Mouse (Mus musculus) stomach, embryonic 15.5 days (tissue): ENCODE results near the gene Pex11a. TPM values are rescaled to one million over a fixed set of nuclear protein-coding genes. Genes with fewer than 3 reads are reported as not detected.
A peak's percentile ranks its signal among the peaks of the same experiment; 100 is the strongest.

ENCODE experiments used
- ATAC-seq: fragments of 200-750 bp; cut with Nextera tagmentation; 2 replicates; pipeline ENCODE4 v1.8.0; 2017; ENCODE audit warnings: low read depth, moderate number of reproducible peaks, moderate TSS enrichment; ENCODE audit not compliant: insufficient read depth, low FRiP score
- H3K27ac ChIP-seq: fragments of 300-500 bp; sonication (generic); 2 replicates; pipeline ENCODE4 v1.5.1; 2015; ENCODE audit warnings: mild to moderate bottlenecking, inconsistent platforms
- H3K27me3 ChIP-seq: fragments of 300-500 bp; sonication (generic); replicated peaks from 2 replicates; pipeline ENCODE4 v1.6.1; 2015; ENCODE audit warnings: inconsistent platforms
- H3K36me3 ChIP-seq: fragments of 300-500 bp; sonication (generic); 2 replicates; pipeline ENCODE4 v1.6.1; 2015; ENCODE audit warnings: inconsistent platforms
- H3K4me1 ChIP-seq: fragments of 300-500 bp; sonication (generic); 2 replicates; pipeline ENCODE4 v1.6.1; 2015; ENCODE audit warnings: inconsistent platforms
- H3K4me2 ChIP-seq: fragments of 300-500 bp; sonication (generic); 2 replicates; pipeline ENCODE4 v1.6.1; 2015; ENCODE audit warnings: mild to moderate bottlenecking, inconsistent platforms
- H3K4me3 ChIP-seq: fragments of 300-500 bp; sonication (generic); replicated peaks from 2 replicates; pipeline ENCODE4 v1.5.1; 2015; ENCODE audit warnings: inconsistent platforms
- H3K9ac ChIP-seq: fragments of 300-500 bp; sonication (generic); 2 replicates; pipeline ENCODE4 v1.6.1; 2015; ENCODE audit warnings: inconsistent platforms
- H3K9me3 ChIP-seq: fragments of 300-500 bp; sonication (generic); 2 replicates; pipeline ENCODE4 v1.6.1; 2016; ENCODE audit warnings: inconsistent platforms
- WGBS: fragments of 180-500 bp; shearing (Covaris S2); methylation state at CpG from one replicate; pipeline ENCODE4 v1.1.7; 2015; 5-methylcytosine and 5-hydroxymethylcytosine counted together
- polyA plus RNA-seq: library from polyadenylated mRNA; unstranded; fragments of >200 nt; fragmentation: Nextera tagmentation; extraction: Ambion mirVana; gene quantifications from 2 replicates; pipeline ENCODE4 v1.2.1, GENCODE M21; 2015

The Pex11a gene
- polyA plus RNA-seq, 1 experiment from 2014 or later, result 11.8 TPM

DNA sequence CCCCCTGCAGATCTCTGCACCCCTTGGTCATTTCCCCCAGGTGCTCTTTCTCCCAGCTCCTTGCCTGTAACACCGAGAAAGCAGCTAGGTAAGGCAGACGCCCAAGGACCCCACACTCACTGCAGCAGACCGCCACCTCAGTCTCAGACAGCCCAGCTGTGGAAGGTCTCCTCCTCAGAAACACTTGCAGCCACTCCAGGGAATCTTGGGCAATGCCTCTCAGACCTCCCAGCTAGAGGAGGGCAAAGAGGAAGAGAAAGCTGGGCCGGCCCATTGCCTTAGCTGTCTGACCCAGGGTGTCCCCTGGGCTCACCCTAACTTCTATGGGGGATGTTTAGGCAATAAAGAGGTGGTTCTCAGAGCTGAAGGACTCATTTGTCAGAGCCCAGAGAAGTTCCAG is 10.3 kb downstream of the Pex11a start, which contains the start of gene Plin1:
Gene Plin1, minus strand, starts transcription at position 282 of the 400 bp plus-strand sequence.
- Histone ChIP-seq H3K9ac (no peak within 1 kb of the TSS), H3K4me3 (no peak within 1 kb of the TSS), H3K9me3 (no peaks in the 10 kb centered on the region), H3K27ac (no peak within 1 kb of the TSS), H3K4me1 (no peaks in the 10 kb centered on the region), H3K36me3 (no peaks in the 10 kb centered on the region), H3K4me2 (no peak within 1 kb of the TSS), H3K27me3 (0 out of 2 replicates have a peak, but pooled peaks cover 4% of the 10 kb centered on the region)
- ATAC-seq, result no peak
- WGBS, result 61% methylated on average over 4 of the region's 4 CpGs

DNA sequence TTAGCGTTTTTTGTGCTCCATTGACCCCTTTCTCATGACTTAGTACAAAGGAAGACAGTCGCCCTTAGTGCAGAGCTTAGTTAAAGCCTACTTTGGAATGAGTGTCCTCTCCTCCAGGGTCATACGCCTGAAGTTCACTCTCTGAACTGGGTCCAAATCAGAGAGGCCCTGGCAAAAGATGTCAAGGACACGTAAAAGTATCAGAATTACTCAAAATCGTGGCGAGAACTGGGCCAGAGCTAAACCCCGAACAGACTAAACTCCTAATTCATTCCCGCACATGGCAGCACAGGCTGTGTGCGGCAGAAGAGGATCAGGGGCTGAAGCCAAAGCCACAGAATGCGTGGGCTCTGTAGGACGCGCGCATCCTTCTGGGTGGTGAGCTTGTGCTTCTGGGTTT is 11.5 kb downstream of the Pex11a start:
- no peak overlapping the region for H3K4me3 ChIP-seq
- H3K4me2 ChIP-seq, result no peak overlapping the region
- 0 out of 2 replicates have a peak, but pooled peaks cover 4% of the 10 kb centered on the region for H3K27me3 ChIP-seq
- H3K27ac ChIP-seq, result no peak overlapping the region
- no peaks in the 10 kb centered on the region for H3K9me3 ChIP-seq
- no peaks in the 10 kb centered on the region for H3K36me3 ChIP-seq
- H3K4me1 ChIP-seq, result no peaks in the 10 kb centered on the region
- H3K9ac ChIP-seq, result no peak overlapping the region
- 81% methylated on average over 13 of the region's 13 CpGs for WGBS
- no peak for ATAC-seq

- Histone ChIP-seq H3K9me3 (no peaks in the 10 kb centered on the region), H3K4me3 (no peak overlapping the region), H3K4me2 (no peak overlapping the region), H3K36me3 (no peaks in the 10 kb centered on the region), H3K27me3 (0 out of 2 replicates have a peak, but pooled peaks cover 4% of the 10 kb centered on the region), H3K4me1 (no peaks in the 10 kb centered on the region), H3K9ac (no peak overlapping the region), H3K27ac (no peak overlapping the region)
- 63% methylated on average over 11 of the region's 11 CpGs for WGBS
- no peak for ATAC-seq
Measured at GRCm38 (mm10) chr7:79729743-79730370, 13.1 kb downstream of the Pex11a start.

GRCm38 (mm10) chr7:79729169-79729568 is 13.8 kb downstream of the Pex11a start:
- H3K9ac ChIP-seq, result no peak overlapping the region
- no peak overlapping the region for H3K4me2 ChIP-seq
- no peak for ATAC-seq
- H3K4me1 ChIP-seq, result no peaks in the 10 kb centered on the region
- 0 out of 2 replicates have a peak, but pooled peaks cover 4% of the 10 kb centered on the region for H3K27me3 ChIP-seq
- H3K4me3 ChIP-seq, result no peak overlapping the region
- no peaks in the 10 kb centered on the region for H3K9me3 ChIP-seq
- 3% methylated on average over 8 of the region's 8 CpGs for WGBS
- H3K27ac ChIP-seq, result no peak overlapping the region
- H3K36me3 ChIP-seq, result no peaks in the 10 kb centered on the region

- Histone ChIP-seq H3K9me3 (no peaks in the 10 kb centered on the region), H3K4me1 (no peaks in the 10 kb centered on the region), H3K27ac (no peak overlapping the region), H3K4me3 (no peak overlapping the region), H3K9ac (no peak overlapping the region), H3K27me3 (0 out of 2 replicates have a peak, but pooled peaks cover 4% of the 10 kb centered on the region), H3K36me3 (no peaks in the 10 kb centered on the region), H3K4me2 (no peak overlapping the region)
- no peak for ATAC-seq
- 26% methylated on average over 6 of the region's 6 CpGs for WGBS
Measured at GRCm38 (mm10) chr7:79728219-79728618, 14.7 kb downstream of the Pex11a start.

DNA sequence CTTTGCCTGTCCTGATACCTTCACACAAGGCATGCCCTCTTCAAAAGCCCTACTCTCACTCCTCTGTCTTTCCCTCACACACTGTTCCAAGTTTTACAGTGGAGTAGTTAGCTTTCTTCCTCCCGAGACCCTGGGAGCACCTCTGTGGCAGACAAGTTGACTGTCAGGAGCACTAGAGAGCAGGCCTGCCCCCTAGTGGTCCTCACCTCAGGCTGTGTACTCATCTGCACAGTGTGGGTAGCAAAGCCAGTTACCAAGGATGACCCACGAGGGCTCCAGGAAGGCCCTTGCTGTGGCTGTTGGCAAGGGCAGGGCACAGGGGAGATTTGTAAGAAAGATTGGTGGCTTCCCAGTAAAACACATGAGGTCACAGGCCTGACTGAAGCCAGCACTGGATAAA is 15.8 kb downstream of the Pex11a start:
- H3K27ac ChIP-seq, result no peak overlapping the region
- no peak overlapping the region for H3K4me3 ChIP-seq
- peaks cover 10% of the 10 kb centered on the region; the same call in 1 of the 2 replicates for H3K27me3 ChIP-seq
- no peak for ATAC-seq
- no peaks in the 10 kb centered on the region for H3K36me3 ChIP-seq
- H3K9me3 ChIP-seq, result no peaks in the 10 kb centered on the region
- no peak overlapping the region for H3K9ac ChIP-seq
- H3K4me1 ChIP-seq, result no peaks in the 10 kb centered on the region
- no peak overlapping the region for H3K4me2 ChIP-seq
- 6% methylated on average over 2 of the region's 2 CpGs for WGBS

- WGBS, result under 1% methylated on average over 48 of the region's 48 CpGs
- Histone ChIP-seq H3K27ac (no peak overlapping the region), H3K4me1 (no peaks in the 10 kb centered on the region), H3K9me3 (no peaks in the 10 kb centered on the region), H3K4me2 (peak overlapping the region; percentile 67), H3K4me3 (peak overlapping the region; percentile 47), H3K9ac (peak overlapping the region; percentile 8; the same call in 1 of the 2 replicates), H3K36me3 (no peaks in the 10 kb centered on the region), H3K27me3 (peaks cover 7% of the 10 kb centered on the region; the same call in 1 of the 2 replicates)
- peak; percentile 61 for ATAC-seq
Measured at GRCm38 (mm10) chr7:79721386-79721977, 21.4 kb downstream of the Pex11a start.

GRCm38 (mm10) chr7:79715187-79715981 is 27.5 kb downstream of the Pex11a start, which contains the start of gene Kif7:
Gene Kif7 (minus strand): TSS chr7:79715720.
- H3K4me3 ChIP-seq, result peak within 1 kb of the TSS; percentile 74
- H3K9me3 ChIP-seq, result no peaks in the 10 kb centered on the region
- peak within 1 kb of the TSS; percentile 90 for H3K4me2 ChIP-seq
- H3K27ac ChIP-seq, result peak within 1 kb of the TSS; percentile 27; the same call in 1 of the 2 replicates
- peaks cover 7% of the 10 kb centered on the region; the same call in 1 of the 2 replicates for H3K4me1 ChIP-seq
- no peaks in the 10 kb centered on the region; the same call in none of the 2 replicates for H3K27me3 ChIP-seq
- ATAC-seq, result peak; percentile 94
- under 1% methylated on average over 52 of the region's 55 CpGs for WGBS
- H3K9ac ChIP-seq, result peak within 1 kb of the TSS; percentile 69
- no peaks in the 10 kb centered on the region for H3K36me3 ChIP-seq

- Histone ChIP-seq H3K4me3 (no peak overlapping the region), H3K36me3 (no peaks in the 10 kb centered on the region), H3K9me3 (no peaks in the 10 kb centered on the region), H3K9ac (no peak overlapping the region), H3K4me2 (peak overlapping the region; percentile 79; the same call in 1 of the 2 replicates), H3K4me1 (peaks cover 9% of the 10 kb centered on the region; the same call in 1 of the 2 replicates), H3K27me3 (peaks cover 7% of the 10 kb centered on the region), H3K27ac (no peak overlapping the region)
- ATAC-seq, result no peak
- 58% methylated on average over 17 of the region's 17 CpGs for WGBS
Measured at GRCm38 (mm10) chr7:79710831-79711230, 32.1 kb downstream of the Pex11a start.

- Histone ChIP-seq H3K36me3 (no peaks in the 10 kb centered on the region), H3K4me1 (peaks cover 9% of the 10 kb centered on the region; the same call in 1 of the 2 replicates), H3K4me3 (peak overlapping the region; percentile 38), H3K27me3 (peaks cover 7% of the 10 kb centered on the region), H3K9ac (no peak overlapping the region; the same call in 1 of the 2 replicates), H3K4me2 (peak overlapping the region; percentile 79), H3K9me3 (no peaks in the 10 kb centered on the region), H3K27ac (no peak overlapping the region)
- WGBS, result 3% methylated on average over 55 of the region's 55 CpGs
- peak; percentile 53; the same call in 1 of the 2 replicates for ATAC-seq
Measured at GRCm38 (mm10) chr7:79710130-79710607, 32.8 kb downstream of the Pex11a start.

DNA sequence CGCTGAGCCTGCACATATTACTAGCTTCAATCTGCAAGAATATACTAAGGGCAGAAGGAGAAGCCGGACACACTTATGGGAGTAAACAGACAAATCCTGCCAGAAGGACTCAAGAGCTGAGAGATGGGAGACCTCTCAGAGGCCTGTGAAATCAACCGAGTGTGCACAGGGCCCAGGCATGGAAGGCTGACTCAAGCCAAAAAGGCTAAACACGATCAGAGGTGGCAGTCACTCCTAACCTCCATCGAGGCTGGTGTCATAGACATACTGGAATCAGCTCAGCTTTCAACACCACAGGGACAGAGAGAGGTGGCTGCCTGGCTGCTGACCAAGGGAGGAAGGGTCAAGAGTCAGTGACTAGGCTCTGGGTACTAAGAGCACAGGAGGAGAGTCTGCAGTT is 37.7 kb downstream of the Pex11a start:
- Histone ChIP-seq H3K36me3 (peaks cover 7% of the 10 kb centered on the region; the same call in 1 of the 2 replicates), H3K27me3 (0 out of 2 replicates have a peak, but pooled peaks cover 7% of the 10 kb centered on the region), H3K9ac (no peak overlapping the region), H3K9me3 (no peaks in the 10 kb centered on the region), H3K27ac (no peak overlapping the region), H3K4me1 (0 out of 2 replicates have a peak, but pooled peaks cover 2% of the 10 kb centered on the region), H3K4me2 (no peak overlapping the region), H3K4me3 (no peak overlapping the region)
- WGBS, result 79% methylated on average over 5 of the region's 5 CpGs
- no peak for ATAC-seq
